Mouse (Mus musculus) lung, embryonic 14.5 days (tissue): ENCODE results near the gene Ak8. TPM values are rescaled to one million over a fixed set of nuclear protein-coding genes. Genes with fewer than 3 reads are reported as not detected.

Experiments used
- ATAC-seq: fragments of 200-750 bp; cut with Nextera tagmentation; 2 replicates; pipeline ENCODE4 v1.8.0; 2017; ENCODE audit warnings: mild to moderate bottlenecking, moderate TSS enrichment, moderate library complexity; ENCODE audit not compliant: insufficient read depth
- DNase-seq: peaks from one replicate; pipeline ENCODE4 v3.0.0-alpha.2; 2015
- H3K27ac ChIP-seq: fragments of 300-500 bp; sonication (generic); 2 replicates; pipeline ENCODE4 v1.5.1; 2014; ENCODE audit warnings: low read depth, mild to moderate bottlenecking, moderate library complexity
- H3K27me3 ChIP-seq: fragments of 300-500 bp; sonication (generic); 2 replicates; pipeline ENCODE4 v1.6.1; 2014; ENCODE audit warnings: low read length, control low read depth; ENCODE audit not compliant: insufficient read depth
- H3K36me3 ChIP-seq: fragments of 300-500 bp; sonication (generic); 2 replicates; pipeline ENCODE4 v1.6.1; 2014; ENCODE audit warnings: control low read depth; ENCODE audit not compliant: insufficient read depth
- H3K4me1 ChIP-seq: fragments of 300-500 bp; sonication (generic); 2 replicates; pipeline ENCODE4 v1.6.1; 2014; ENCODE audit warnings: antibody characterized with exemption, control low read depth; ENCODE audit not compliant: insufficient read depth
- H3K4me2 ChIP-seq: fragments of 300-500 bp; sonication (generic); 2 replicates; pipeline ENCODE4 v1.6.1; 2014; ENCODE audit warnings: mild to moderate bottlenecking
- H3K4me3 ChIP-seq: fragments of 300-500 bp; sonication (generic); 2 replicates; pipeline ENCODE4 v1.5.1; 2014; ENCODE audit warnings: low read depth, low read length
- H3K9ac ChIP-seq: fragments of 300-500 bp; sonication (generic); 2 replicates; pipeline ENCODE4 v1.6.1; 2014
- H3K9me3 ChIP-seq: fragments of 300-500 bp; sonication (generic); 2 replicates; pipeline ENCODE4 v1.6.1; 2016; ENCODE audit warnings: low read depth, low read length, control low read depth
- CTCF ChIP-seq: IDR thresholded peaks from 2 replicates; pipeline ENCODE4 v1.5.1; 2016; ENCODE audit warnings: antibody characterized with exemption, low read depth
- WGBS: fragments of 180-500 bp; shearing (Covaris S2); extraction: QIAGEN DNeasy Blood & Tissue Kit; methylation state at CpG from one replicate; pipeline ENCODE4 v1.1.7; 2014; 5-methylcytosine and 5-hydroxymethylcytosine counted together
- microRNA-seq: library from miRNA; unstranded; fragments of <30 nt; microRNA quantifications from one replicate; pipeline ENCODE4, GENCODE M21; 2016; ENCODE audit warnings: borderline number of aligned reads
- polyA plus RNA-seq: library from polyadenylated mRNA; unstranded; fragments of >200 nt; fragmentation: Nextera tagmentation; extraction: Ambion mirVana; gene quantifications from 2 replicates; pipeline ENCODE4 v1.2.1, GENCODE M21; 2014

The Ak8 gene
- polyA plus RNA-seq, 1 experiment from 2014 or later, result 0.61 TPM

DNA sequence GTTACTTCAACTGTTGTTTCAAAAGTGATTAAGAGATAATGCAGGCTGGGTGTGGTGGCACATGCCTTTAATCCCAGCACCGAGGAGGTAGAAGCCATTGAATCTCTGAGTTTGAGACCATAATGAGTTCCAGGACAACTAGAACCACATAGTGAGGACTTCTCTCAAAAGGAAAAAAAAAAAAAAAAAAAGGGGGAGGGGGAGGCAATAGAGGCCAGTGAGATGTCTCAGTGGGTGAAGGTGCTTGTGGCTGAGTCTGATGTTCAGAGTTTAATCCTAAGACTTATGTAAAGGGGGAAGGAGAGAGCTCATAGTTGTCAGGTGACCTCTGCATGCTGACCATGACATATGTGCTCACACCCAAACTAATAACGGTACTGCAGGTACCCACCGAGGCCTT, 142.1 kb downstream of the Ak8 start:
- H3K36me3 ChIP-seq, result peaks cover 22% of the 10 kb centered on the region
- no peak for TF ChIP-seq CTCF
- H3K4me2 ChIP-seq, result peak overlapping the region; percentile 90
- WGBS, result 78% methylated on average over 3 of the region's 3 CpGs
- no peak for ATAC-seq
- peaks cover 12% of the 10 kb centered on the region for H3K4me1 ChIP-seq
- H3K9me3 ChIP-seq, result no peaks in the 10 kb centered on the region
- H3K9ac ChIP-seq, result 0 out of 2 replicates have a peak overlapping the region, but pooled peaks have one; percentile 11
- no peaks in the 10 kb centered on the region for H3K27me3 ChIP-seq
- no peak for DNase-seq
- peak overlapping the region; percentile 97; the same call in 1 of the 2 replicates for H3K4me3 ChIP-seq
- no peak overlapping the region for H3K27ac ChIP-seq

DNA sequence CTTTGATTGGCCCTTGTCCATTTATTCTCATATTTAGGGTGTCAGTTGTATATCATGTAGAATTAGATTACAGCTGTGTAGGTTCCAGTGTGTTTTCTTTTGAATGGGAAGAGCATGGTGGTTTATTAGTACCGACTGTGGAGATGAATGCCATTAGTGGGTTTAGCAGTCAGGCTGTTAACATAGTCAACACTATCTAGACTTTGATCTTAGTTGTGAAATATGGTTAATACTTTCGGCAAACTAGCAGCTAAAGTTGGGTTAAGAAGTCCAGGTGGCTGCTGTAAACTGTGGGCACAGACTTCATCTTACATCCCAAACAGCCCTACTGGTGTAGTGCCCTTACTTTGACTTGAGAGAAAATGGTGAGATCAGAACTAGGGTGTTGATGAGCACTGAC, 148.9 kb downstream of the Ak8 start:
- WGBS, result 89% methylated on average over 2 of the region's 2 CpGs
- Histone ChIP-seq H3K9ac (no peak overlapping the region), H3K36me3 (peaks cover 65% of the 10 kb centered on the region), H3K9me3 (no peaks in the 10 kb centered on the region), H3K4me1 (no peaks in the 10 kb centered on the region), H3K4me3 (no peak overlapping the region), H3K27me3 (no peaks in the 10 kb centered on the region), H3K4me2 (no peak overlapping the region), H3K27ac (no peak overlapping the region)
- no peak for TF ChIP-seq CTCF
- ATAC-seq, result no peak
- DNase-seq, result no peak

DNA sequence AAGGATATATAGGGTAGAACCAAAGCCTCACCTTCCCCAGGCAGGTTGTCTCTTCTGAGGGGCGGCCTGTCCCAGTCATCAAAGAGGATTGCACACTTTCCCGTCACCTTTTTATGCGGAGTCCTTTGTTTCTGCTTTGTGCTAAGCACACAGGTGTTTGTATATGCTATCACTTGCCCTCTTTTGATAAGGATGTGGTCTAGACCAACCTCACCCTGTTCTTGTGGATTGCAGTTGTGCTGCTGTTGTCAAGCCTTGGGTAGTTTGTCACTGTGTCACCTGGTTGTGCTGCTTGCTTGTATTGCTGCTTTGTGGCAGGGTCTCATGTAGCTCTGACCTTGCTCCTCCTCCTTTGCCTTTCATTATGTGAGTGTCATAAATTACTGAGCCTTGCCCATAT, 152.6 kb downstream of the Ak8 start:
- peaks cover 65% of the 10 kb centered on the region for H3K36me3 ChIP-seq
- H3K4me1 ChIP-seq, result no peaks in the 10 kb centered on the region
- WGBS, result 84% methylated on average over 3 of the region's 3 CpGs
- H3K9me3 ChIP-seq, result no peaks in the 10 kb centered on the region
- H3K4me3 ChIP-seq, result no peak overlapping the region
- no peak for ATAC-seq
- H3K9ac ChIP-seq, result no peak overlapping the region
- no peak for TF ChIP-seq CTCF
- H3K27me3 ChIP-seq, result no peaks in the 10 kb centered on the region
- DNase-seq, result no peak
- H3K4me2 ChIP-seq, result no peak overlapping the region
- no peak overlapping the region for H3K27ac ChIP-seq

DNA sequence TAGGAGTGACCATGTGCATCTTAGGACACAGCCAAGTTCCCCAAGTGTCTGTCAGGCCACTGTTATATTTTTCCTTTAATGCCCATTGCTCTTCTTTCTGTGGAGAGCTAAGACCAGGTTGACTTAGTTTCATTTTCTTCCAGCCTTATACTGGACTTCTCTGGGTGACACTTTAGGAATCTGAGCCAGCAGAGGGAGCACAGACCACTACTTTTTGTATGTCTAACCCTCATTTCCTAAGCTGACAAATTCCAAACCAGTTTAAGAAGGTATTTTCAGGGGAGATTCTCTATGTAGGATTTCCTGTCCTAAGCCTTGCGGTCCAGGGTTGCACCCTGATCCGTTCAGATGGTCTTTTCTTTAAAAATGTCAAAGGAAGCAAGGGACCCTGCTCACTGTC, 155.8 kb downstream of the Ak8 start:
- Histone ChIP-seq H3K27me3 (no peaks in the 10 kb centered on the region), H3K4me2 (no peak overlapping the region), H3K4me3 (no peak overlapping the region), H3K4me1 (no peaks in the 10 kb centered on the region), H3K27ac (no peak overlapping the region), H3K9me3 (no peaks in the 10 kb centered on the region), H3K9ac (no peak overlapping the region), H3K36me3 (peaks cover 71% of the 10 kb centered on the region)
- DNase-seq, result peak; percentile 22
- no peak for ATAC-seq
- 91% methylated on average over 2 of the region's 2 CpGs for WGBS
- TF ChIP-seq CTCF, result peak; percentile 19; the same call in 1 of the 2 replicates

DNA sequence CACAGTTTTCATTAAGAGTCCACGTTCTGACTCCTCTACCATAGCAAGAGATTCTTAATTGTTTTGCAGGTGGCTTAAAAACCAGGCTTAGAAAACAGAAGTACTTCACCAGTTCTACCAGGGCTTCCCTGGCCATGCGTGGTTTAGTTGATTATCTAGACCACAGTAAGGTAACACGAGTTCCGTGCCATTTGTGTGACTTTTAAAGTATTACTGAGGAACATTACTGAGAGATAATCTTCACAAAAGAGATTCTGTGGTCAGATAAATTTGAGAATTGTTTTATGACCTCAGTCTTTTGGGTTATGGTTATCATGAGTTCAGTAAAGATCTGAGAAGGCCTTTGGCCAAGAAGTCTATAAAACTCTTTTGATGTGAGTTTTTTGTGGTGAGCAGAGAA, 159.3 kb downstream of the Ak8 start:
- Histone ChIP-seq H3K36me3 (peaks cover 87% of the 10 kb centered on the region), H3K27me3 (no peaks in the 10 kb centered on the region), H3K9ac (no peak overlapping the region), H3K9me3 (no peaks in the 10 kb centered on the region), H3K4me3 (no peak overlapping the region), H3K4me1 (no peaks in the 10 kb centered on the region), H3K27ac (no peak overlapping the region), H3K4me2 (no peak overlapping the region)
- TF ChIP-seq CTCF, result no peak
- no peak for ATAC-seq
- no peak for DNase-seq
- 91% methylated on average over 4 of the region's 4 CpGs for WGBS

DNA sequence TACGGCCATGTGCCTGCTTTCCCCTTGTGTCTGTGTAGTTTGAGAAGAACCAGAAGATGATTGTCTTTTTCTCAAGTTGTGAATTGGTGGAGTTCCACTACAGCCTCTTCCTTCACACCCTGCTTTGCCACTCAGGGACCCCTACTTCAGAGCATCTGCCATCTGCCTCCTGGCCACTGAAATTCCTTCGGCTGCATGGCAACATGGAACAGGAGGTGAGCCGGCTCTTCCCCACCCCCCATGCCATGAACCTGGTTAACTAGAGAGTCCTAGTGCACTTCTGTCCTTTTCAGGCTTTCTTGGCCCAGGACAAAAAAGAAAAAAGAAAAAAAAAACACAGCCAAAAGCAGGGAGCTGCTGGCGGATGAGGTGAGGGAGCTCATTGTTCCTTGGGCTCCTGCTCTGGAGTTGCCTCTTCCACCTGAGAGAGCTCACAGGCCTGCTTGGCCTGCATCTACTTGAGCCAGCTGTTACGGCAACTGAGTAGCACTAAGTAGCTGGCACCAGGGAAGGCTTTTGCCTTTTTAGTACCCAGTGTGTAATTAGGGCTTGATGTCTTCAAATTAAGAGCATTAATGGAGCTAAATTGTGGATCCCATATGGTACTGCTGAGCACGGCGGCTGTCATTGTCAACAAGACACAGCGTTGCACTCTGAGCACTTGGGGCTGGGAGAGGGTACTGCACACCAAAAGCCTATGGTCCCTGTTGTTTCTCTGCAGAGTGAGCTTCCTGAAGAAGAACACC, 160.9 kb downstream of the Ak8 start:
- WGBS, result 93% methylated on average over 8 of the region's 8 CpGs
- Histone ChIP-seq H3K27ac (no peak overlapping the region), H3K36me3 (peaks cover 92% of the 10 kb centered on the region), H3K4me3 (no peak overlapping the region), H3K27me3 (no peaks in the 10 kb centered on the region), H3K9me3 (no peaks in the 10 kb centered on the region), H3K4me1 (no peaks in the 10 kb centered on the region), H3K4me2 (no peak overlapping the region), H3K9ac (no peak overlapping the region)
- no peak for DNase-seq
- TF ChIP-seq CTCF, result no peak
- ATAC-seq, result no peak

Small RNA genes lying within 50 kb of the gene (microRNA-seq; reads per million reads assigned to microRNA genes)
- gene Mir3088, result 1.9 reads per million

Other genes with a start within 250 kb of the Ak8 start
- 1.3 TPM in 1 of 2 replicates, not detected in the other for gene 1700007K13Rik, start 233.8 kb upstream of the Ak8 start, polyA plus RNA-seq
- 58.5 and 59.9 TPM in 2 replicates for gene Mrps2, start 232.1 kb upstream of the Ak8 start, polyA plus RNA-seq
- 0.41 and 0.76 TPM in 2 replicates for gene Gbgt1, start 203.3 kb upstream of the Ak8 start, polyA plus RNA-seq
- gene Gm10134, start 194.1 kb upstream of the Ak8 start, polyA plus RNA-seq, result 1.2 and 2.4 TPM in 2 replicates
- 34.3 and 34.7 TPM in 2 replicates for gene Ralgds, start 187.0 kb upstream of the Ak8 start, polyA plus RNA-seq
- gene Cel, start 136.8 kb upstream of the Ak8 start, polyA plus RNA-seq, result not detected in 2 replicates
- 33.9 and 41.9 TPM in 2 replicates for gene Gtf3c5, start 116.4 kb upstream of the Ak8 start, polyA plus RNA-seq
- gene Gfi1b, start 78.2 kb upstream of the Ak8 start, polyA plus RNA-seq, result 0.51 and 0.69 TPM in 2 replicates
- 19.9 and 22.2 TPM in 2 replicates for gene Tsc1, start 58.9 kb upstream of the Ak8 start, polyA plus RNA-seq
- 1.8 and 2.5 TPM in 2 replicates for gene Spaca9, start 437 bp upstream of the Ak8 start, polyA plus RNA-seq
- gene Gtf3c4, start 140.2 kb downstream of the Ak8 start, polyA plus RNA-seq, result 27.8 and 29.0 TPM in 2 replicates
- gene Ddx31, start 140.2 kb downstream of the Ak8 start, polyA plus RNA-seq, result 15.6 and 16.5 TPM in 2 replicates
- not detected in 2 replicates for gene Barhl1, start 216.5 kb downstream of the Ak8 start, polyA plus RNA-seq